Mouse (Mus musculus): ENCODE results near the gene Tbc1d8.

- TF ChIP-seq CTCF (IDR thresholded peaks at IDR 0.05; ENCODE audit: low read depth) = no peak
- no peak for TF ChIP-seq EP300 (IDR thresholded peaks at IDR 0.05; ENCODE audit: low read depth)
Observed at GRCm38 (mm10) chr1:39394096-39394495, 84.5 kb downstream of the Tbc1d8 start.
